Comparison of ENCODE assay signal across 29 mouse cellular contexts in the genomic region with DNA sequence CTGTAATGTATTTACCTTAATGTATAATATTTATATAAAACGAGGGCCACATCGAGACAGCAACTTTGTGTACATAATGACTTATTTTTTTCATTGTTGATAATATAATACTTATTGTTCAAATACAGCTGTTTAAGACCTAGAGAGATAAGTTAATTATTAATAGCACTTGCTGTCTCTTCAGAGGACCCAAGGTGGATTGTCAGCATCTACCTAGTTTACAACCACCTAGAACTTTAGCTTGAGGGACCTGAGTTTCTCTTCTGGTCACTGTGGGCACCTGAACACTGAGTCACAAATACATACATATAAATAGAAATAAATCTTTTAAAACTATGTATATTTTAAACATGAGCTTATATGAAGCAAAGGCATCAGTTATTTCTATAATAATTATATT.
"Had no signal": no experiment of that assay in that cellular context is flagged by ENCODE, and none has a peak within 500 bp of the region (broad histone marks: within the 10 kb centered on the region; RNA-seq: fewer than 3 reads in every experiment).

No protein-coding gene starts in this region.

- H3K36me3 ChIP-seq: limb, embryonic 12.5 days; limb, embryonic 13.5 days; limb, embryonic 15.5 days; liver, embryonic 12.5 days; liver, embryonic 13.5 days; liver, embryonic 15.5 days; lung, embryonic 15.5 days; midbrain, embryonic 10.5 days; midbrain, embryonic 12.5 days; midbrain, embryonic 13.5 days; midbrain, embryonic 15.5 days; neural tube, embryonic 12.5 days had no signal

- ATAC-seq: liver, embryonic 12.5 days; liver, postnatal 0 days; lung, postnatal 0 days; midbrain, embryonic 13.5 days; midbrain, embryonic 15.5 days; midbrain, embryonic 16.5 days had no signal

- H3K9me3 ChIP-seq: limb, embryonic 10.5 days; limb, embryonic 13.5 days; limb, embryonic 15.5 days; liver, embryonic 12.5 days; liver, embryonic 13.5 days; liver, embryonic 15.5 days; lung, embryonic 15.5 days; midbrain, embryonic 13.5 days; midbrain, embryonic 15.5 days; neural tube, embryonic 12.5 days had no signal

- H3K27me3 ChIP-seq: limb, embryonic 12.5 days; limb, embryonic 13.5 days; limb, embryonic 15.5 days; liver, embryonic 12.5 days; liver, embryonic 13.5 days; liver, embryonic 15.5 days; lung, embryonic 15.5 days; megakaryocyte, embryonic 14.5 days; midbrain, embryonic 12.5 days; midbrain, embryonic 13.5 days; midbrain, embryonic 15.5 days; neural tube, embryonic 12.5 days had no signal

- H3K9ac ChIP-seq: limb, embryonic 12.5 days; limb, embryonic 13.5 days; limb, embryonic 15.5 days; liver, embryonic 12.5 days; liver, embryonic 13.5 days; liver, embryonic 14.5 days; liver, embryonic 15.5 days; liver, postnatal 0 days; lung, embryonic 14.5 days; lung, embryonic 15.5 days; midbrain, embryonic 12.5 days; midbrain, embryonic 13.5 days; midbrain, embryonic 15.5 days; neural tube, embryonic 12.5 days had no signal

- H3K4me3 ChIP-seq: limb, embryonic 10.5 days; limb, embryonic 12.5 days; limb, embryonic 13.5 days; limb, embryonic 15.5 days; liver, embryonic 12.5 days; liver, embryonic 13.5 days; liver, embryonic 15.5 days; lung, embryonic 15.5 days; megakaryocyte, embryonic 14.5 days; midbrain, embryonic 10.5 days; midbrain, embryonic 12.5 days; midbrain, embryonic 13.5 days; midbrain, embryonic 15.5 days; myocyte; neural tube, embryonic 12.5 days had no signal

- H3K4me2 ChIP-seq: limb, embryonic 12.5 days; limb, embryonic 13.5 days; limb, embryonic 15.5 days; liver, embryonic 11.5 days; liver, embryonic 12.5 days; liver, embryonic 13.5 days; liver, embryonic 15.5 days; lung, embryonic 14.5 days; lung, embryonic 15.5 days; midbrain, embryonic 12.5 days; midbrain, embryonic 13.5 days; midbrain, embryonic 15.5 days; neural tube, embryonic 12.5 days had no signal

- H3K4me1 ChIP-seq: megakaryocyte, embryonic 14.5 days; midbrain, embryonic 10.5 days; midbrain, embryonic 12.5 days; midbrain, embryonic 13.5 days; midbrain, embryonic 15.5 days; neural tube, embryonic 12.5 days had no signal

- DNase-seq: liver; liver, embryonic 13.5 days; liver, postnatal 0 days; lung, adult 18-20 months; lung, adult 2 months; lung, embryonic 14.5 days; lung, postnatal 10 days; lung, postnatal 14 days; lung, postnatal 36 days; midbrain, embryonic 14.5 days had no signal

- H3K27ac ChIP-seq: limb, embryonic 12.5 days; limb, embryonic 13.5 days; limb, embryonic 15.5 days; liver, embryonic 12.5 days; liver, embryonic 13.5 days; liver, embryonic 14.5 days; liver, embryonic 15.5 days; lung, embryonic 15.5 days; macrophage; midbrain, embryonic 10.5 days; midbrain, embryonic 12.5 days; midbrain, embryonic 13.5 days; midbrain, embryonic 15.5 days; neural tube, embryonic 12.5 days had no signal
